Mouse (Mus musculus) thymus, adult 2 months (tissue): ENCODE results near the gene 7530416G11Rik.

Experiments
- CTCF ChIP-seq: fragments of 200-500 bp; IDR thresholded peaks from 2 replicates; pipeline ENCODE4 v1.5.1; 2012; ENCODE audit warnings: mild to moderate bottlenecking, control low read depth, low read length, moderate library complexity, borderline replicate concordance; ENCODE audit not compliant: control insufficient read depth, poor library complexity, insufficient read depth; ENCODE audit errors: extremely low read depth
- POLR2A ChIP-seq: fragments of 200-500 bp; IDR thresholded peaks from 2 replicates; pipeline ENCODE4 v1.6.1; 2012; ENCODE audit warnings: mild to moderate bottlenecking, low read length, control low read depth, moderate library complexity; ENCODE audit not compliant: control insufficient read depth, poor library complexity, insufficient read depth; ENCODE audit errors: extremely low read depth

GRCm38 (mm10) chr15:85537151-85537550, 34.1 kb upstream of the 7530416G11Rik start:
- TF ChIP-seq CTCF: no peak
- no peak for TF ChIP-seq POLR2A
